Mouse (Mus musculus): Measurements from ENCODE around the gene Ube2z.

Gene Ube2z

DNA sequence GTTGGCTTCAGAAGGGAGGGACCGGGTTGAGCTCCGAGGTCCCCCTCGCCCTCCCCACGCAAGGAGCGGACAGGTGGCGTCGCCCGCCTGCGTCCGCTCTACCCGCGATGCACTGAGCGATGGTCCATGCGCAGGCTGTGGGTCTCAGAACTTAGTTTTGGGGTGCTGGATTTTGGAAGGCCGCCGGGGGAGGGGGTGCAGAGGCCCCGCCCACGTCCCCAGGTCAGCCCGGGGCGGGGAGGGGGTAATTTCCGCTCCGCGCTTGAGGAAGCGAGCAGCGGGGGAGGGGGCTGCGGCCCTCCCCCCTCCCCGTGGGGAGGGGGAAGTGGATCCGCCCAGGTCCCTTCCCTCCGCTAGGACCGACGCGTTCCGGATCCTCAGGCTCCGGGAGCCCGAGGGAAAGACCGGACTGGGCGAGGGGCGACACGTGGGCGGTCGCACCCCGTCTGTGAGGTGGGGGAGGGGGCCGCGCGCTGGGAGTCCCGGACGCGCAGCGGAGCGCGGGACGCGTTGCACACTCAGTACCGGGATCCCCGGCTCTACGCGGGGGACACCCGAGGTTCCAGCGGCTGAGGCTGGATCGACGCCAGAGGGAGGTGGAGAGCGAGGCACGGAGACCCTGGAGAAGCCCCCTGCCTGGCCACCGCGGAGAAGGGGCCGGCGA, 58.2 kb downstream of the Ube2z start:
- no peak for DNase-seq (ENCODE audit: low spot score)

DNA sequence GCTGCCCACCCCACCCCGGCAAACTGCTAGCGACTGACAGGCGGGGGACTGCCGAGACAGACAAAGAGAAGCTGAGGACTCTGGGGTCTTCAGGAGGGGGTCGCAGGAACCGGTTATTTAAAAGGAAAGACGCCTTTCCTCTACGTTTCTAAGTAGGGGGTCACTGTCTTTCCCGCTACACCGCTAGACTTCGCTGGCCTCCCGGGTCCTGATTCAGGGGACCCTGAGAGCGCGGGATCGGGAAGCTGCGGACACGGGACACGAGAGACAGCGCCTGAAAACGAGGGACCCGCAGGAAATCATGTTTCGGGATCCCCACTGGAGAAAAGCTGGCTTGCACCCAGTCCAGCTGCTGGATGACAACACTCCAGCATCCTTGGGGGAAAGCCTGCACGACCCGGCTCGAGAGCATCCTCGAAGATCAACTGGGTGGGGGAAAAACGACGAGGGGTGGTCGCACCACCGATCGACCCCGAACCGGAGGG, 58.8 kb downstream of the Ube2z start:
- DNase-seq (ENCODE audit: low spot score): no peak

DNA sequence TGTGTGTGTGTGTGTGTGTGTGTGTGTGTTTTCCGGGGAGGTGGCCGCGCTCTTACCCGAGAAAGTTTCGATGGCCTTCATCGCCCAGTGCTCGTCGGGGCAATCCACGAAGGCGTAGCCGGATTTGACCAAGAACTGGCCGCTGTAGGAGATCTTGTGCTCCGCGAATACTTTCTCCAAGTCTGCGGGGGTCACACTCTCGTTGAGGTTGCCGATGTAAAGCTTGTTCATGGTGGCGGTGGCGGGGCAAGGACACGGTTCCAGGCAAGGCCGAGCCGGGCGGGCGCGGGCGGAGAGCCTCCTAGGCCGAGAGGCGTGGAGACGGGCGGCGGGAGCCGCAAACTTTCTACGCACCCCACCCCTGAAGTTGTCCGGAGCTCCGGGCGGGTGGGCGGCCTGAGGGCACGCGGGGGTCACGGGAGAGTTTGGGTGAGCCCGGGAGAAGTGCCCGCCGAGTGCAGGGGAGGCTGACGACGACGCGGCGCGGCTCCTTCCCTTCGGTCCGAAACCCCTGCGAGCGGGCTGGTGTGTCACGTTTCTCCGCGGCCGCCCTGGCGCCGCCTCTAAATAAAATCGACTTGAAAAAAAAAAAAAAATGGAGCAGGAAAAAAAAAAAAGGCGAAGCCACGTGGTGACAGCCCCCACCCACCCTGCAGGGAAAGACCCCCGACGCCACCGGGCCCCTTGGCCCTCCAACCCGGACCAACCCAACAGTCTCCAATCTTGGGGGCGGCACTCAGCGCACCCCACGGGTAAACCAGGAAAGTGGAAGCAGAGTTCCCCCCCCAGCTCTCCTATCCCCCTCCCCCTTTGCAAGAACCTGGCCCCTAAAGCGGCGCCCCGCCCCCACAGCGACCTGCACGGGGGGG, 59.6 kb downstream of the Ube2z start, which contains the start of gene Igf2bp1:
TSS of gene Igf2bp1 (minus strand) at position 538 of the 869 bp plus-strand sequence.
- no peak for DNase-seq (ENCODE audit: low spot score)

DNA sequence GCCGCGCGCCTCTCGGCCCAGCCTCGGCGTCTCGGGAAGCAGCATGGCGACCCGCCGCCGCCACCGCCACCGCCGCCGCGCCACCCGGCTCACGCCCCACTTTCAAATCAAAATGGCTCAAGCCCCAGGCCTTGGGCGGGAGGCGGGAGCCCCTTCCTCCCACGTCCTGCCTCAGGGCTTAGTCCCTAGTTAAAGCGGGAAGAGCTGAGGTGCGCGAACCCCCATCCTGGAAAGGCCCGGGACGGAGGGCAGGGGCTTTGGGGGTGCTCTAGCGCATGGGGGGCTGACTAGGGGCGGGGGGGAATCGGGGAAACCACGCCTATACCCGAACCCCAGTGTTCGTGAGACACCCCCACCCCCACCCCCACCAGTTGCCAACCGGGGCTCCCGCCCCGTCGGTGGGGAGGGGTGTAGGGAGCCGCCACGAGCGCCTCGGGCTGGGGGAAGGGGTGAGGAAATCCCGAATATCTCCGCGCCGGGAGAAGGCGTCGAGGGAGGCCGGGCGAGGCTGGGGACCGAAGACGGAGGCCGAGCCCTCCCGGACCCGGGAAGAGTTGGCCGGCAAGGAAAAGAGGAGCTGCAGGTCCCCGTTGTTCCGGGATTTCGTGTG, 60.3 kb downstream of the Ube2z start:
- no peak for DNase-seq (ENCODE audit: low spot score)

DNA sequence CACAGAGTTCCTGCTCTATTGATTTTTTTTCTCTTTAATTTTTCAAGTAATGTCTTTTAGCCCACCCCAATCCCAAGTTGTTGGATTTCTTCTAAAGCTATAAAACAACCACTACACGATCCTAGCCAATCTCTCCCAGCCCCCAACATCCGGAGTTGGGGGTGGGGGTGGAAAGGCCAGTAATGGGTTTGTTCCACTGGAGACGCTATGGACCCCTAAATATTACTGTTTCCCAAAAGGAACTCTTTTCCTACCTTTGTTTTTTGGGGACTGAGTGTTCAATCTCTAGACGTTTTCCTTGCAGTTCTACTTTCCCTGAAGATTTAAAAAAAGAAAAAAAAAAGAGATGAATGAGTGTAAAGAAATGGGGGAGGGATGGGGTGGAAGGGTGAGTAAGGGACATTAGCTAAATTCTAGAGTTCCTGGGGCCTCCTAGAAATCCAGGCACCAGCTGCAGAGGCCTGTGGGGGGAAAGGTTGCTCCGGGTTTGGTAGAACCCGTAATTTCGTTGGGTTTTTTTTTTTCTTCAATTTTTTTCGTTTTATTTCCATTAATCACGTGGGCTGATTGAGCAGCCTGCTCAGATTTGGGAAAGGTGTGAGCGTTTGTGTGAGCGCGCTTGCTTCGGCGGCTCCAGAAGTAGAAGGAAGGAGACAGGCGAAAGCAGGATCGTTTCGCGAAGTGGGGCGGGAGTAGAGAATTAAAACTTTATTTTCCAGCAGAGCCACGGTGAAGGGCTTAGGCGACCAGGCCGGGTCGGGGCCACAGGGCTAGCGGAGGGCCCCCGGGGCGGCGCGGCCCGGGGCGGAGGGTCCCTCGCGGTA, 61.0 kb downstream of the Ube2z start:
- no peak for DNase-seq (ENCODE audit: low spot score)

DNA sequence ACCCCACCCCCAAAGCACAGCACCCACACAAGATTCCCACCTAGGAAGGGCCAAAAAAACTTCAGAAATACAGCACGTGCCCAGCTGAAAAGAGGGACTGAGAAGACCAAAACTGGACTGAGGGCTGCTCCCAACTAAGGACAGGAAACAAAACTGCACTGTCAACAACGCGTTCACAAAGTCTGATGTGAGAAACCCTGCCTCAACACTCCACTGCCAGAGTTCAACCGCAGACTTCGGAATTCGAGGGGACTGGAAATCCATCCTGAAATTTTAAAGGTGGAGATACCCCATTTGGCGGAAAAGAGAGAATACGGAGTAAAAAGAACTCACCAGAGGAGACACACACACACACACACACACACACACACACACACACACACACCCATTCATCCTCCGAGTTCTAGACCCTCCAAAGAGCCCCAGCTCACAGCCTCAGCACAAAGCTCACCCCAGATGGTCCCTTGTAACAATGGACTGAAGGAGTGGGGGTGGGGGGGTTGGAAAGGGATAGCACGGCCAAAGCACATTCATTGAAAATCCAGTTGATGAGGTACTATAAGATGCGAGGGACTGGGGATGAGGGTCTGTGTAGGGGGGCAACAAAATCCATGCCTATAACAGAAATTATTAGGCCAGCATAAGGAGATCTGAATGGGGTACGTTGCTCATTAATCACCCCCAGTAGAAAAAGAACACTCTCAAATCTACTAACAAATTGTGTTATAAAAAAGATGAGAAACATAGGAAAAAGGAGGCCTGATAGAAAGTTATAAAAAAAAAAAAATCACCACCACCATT, 61.9 kb downstream of the Ube2z start:
- DNase-seq (ENCODE audit: low spot score): no peak
